Mouse (Mus musculus) ZHBTc4 (cell line): ENCODE results near the gene Gm8882.
"Not testable (repeated sequence)": the region's sequence is repeated elsewhere in the genome, so short reads cannot be mapped to it uniquely, and the experiment has no call there.

Experiments
- DNase-seq: peaks from one replicate; pipeline ENCODE4 v3.0.0-alpha.2; 2011; ENCODE audit warnings: low read depth, low spot score

Gm8882 gene

GRCm38 (mm10) chr6:132364034-132364433, at the start of gene Gm8882:
Gene Gm8882, minus strand, starts transcription at chr6:132364134.
- DNase-seq: not testable (repeated sequence)

DNA sequence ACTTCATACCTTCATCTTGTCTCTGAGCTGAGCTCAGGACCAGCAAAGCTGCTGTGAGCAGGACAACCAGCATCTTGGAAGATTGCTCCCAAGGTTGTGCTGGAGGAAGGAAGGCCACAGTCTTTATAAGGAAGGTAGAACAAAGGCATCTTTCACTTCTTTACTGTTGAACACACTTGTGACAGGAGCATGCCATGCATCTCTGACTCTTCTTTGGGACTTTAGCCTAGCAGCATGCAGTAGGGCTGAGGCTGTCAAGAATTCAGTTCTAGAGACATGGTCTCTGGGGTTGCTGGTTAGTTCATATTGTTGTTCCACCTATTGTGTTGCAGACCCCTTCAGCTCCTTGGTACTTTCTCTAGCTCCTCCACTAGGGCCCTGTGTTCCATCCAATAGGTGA, 49.3 kb downstream of the Gm8882 start, which contains the start of gene Prpmp5:
Gene Prpmp5 (minus strand): TSS at position 101 of the 400 bp plus-strand sequence.
- DNase-seq: not testable (repeated sequence)
